Mouse (Mus musculus) embryonic facial prominence, embryonic 11.5 days (tissue): Measurements from ENCODE around the gene Olfr640. TPM values are rescaled to one million over a fixed set of nuclear protein-coding genes. Genes with fewer than 3 reads are reported as not detected.

Experiments
- polyA plus RNA-seq: library from polyadenylated mRNA; unstranded; fragments of >200 nt; fragmentation: Nextera tagmentation; extraction: Ambion mirVana; gene quantifications from 2 replicates; pipeline ENCODE4 v1.2.1, GENCODE M21; 2014

The Olfr640 gene
- polyA plus RNA-seq, 1 experiment from 2014 or later = not detected

Other genes with a start within 250 kb of the Olfr640 start
- not detected in 2 replicates for gene Olfr68, start 245.9 kb downstream of the Olfr640 start, polyA plus RNA-seq
- not detected in 2 replicates for gene Olfr67, start 233.8 kb downstream of the Olfr640 start, polyA plus RNA-seq
- gene Hbb-bt, start 211.6 kb downstream of the Olfr640 start, polyA plus RNA-seq = 629 and 683 TPM in 2 replicates
- 224 and 252 TPM in 2 replicates for gene Hbb-bs, start 197.5 kb downstream of the Olfr640 start, polyA plus RNA-seq
- gene Hbb-bh2, start 185.1 kb downstream of the Olfr640 start, polyA plus RNA-seq = not detected in 2 replicates
- 2,335 TPM in 2 replicates for gene Hbb-bh1, start 182.4 kb downstream of the Olfr640 start, polyA plus RNA-seq
- 9,508 and 10,275 TPM in 2 replicates for gene Hbb-y, start 172.4 kb downstream of the Olfr640 start, polyA plus RNA-seq
- not detected in 2 replicates for gene Olfr66, start 139.3 kb downstream of the Olfr640 start, polyA plus RNA-seq
- gene Olfr64, start 131.1 kb downstream of the Olfr640 start, polyA plus RNA-seq = not detected in 2 replicates
- gene Olfr65, start 122.1 kb downstream of the Olfr640 start, polyA plus RNA-seq = not detected in 2 replicates
- gene Olfr631, start 96.7 kb downstream of the Olfr640 start, polyA plus RNA-seq = not detected in 2 replicates
- not detected in 2 replicates for gene Olfr632, start 91.2 kb downstream of the Olfr640 start, polyA plus RNA-seq
- not detected in 2 replicates for gene Olfr633, start 81.1 kb downstream of the Olfr640 start, polyA plus RNA-seq
- not detected in 2 replicates for gene Olfr635, start 54.4 kb downstream of the Olfr640 start, polyA plus RNA-seq
- not detected in 2 replicates for gene Olfr638, start 26.8 kb downstream of the Olfr640 start, polyA plus RNA-seq
- gene Olfr639, start 8.3 kb downstream of the Olfr640 start, polyA plus RNA-seq = not detected in 2 replicates
- not detected in 2 replicates for gene Olfr641, start 9.9 kb upstream of the Olfr640 start, polyA plus RNA-seq
- not detected in 2 replicates for gene Olfr642, start 27.1 kb upstream of the Olfr640 start, polyA plus RNA-seq
- gene 4930516K23Rik, start 35.9 kb upstream of the Olfr640 start, polyA plus RNA-seq = not detected in 2 replicates
- gene Olfr644, start 46.3 kb upstream of the Olfr640 start, polyA plus RNA-seq = not detected in 2 replicates
- not detected in 2 replicates for gene Olfr645, start 59.9 kb upstream of the Olfr640 start, polyA plus RNA-seq
- gene Olfr646, start 79.3 kb upstream of the Olfr640 start, polyA plus RNA-seq = not detected in 2 replicates
- gene Ubqln5, start 104.3 kb upstream of the Olfr640 start, polyA plus RNA-seq = not detected in 2 replicates
- gene Olfr643, start 111.8 kb upstream of the Olfr640 start, polyA plus RNA-seq = not detected in 2 replicates
- not detected in 2 replicates for gene Ubqln3, start 117.7 kb upstream of the Olfr640 start, polyA plus RNA-seq
- gene Ubqlnl, start 125.0 kb upstream of the Olfr640 start, polyA plus RNA-seq = not detected in 2 replicates
- not detected in 2 replicates for gene Olfm5, start 139.3 kb upstream of the Olfr640 start, polyA plus RNA-seq
- 0.15 and 0.27 TPM in 2 replicates for gene Olfr648, start 157.8 kb upstream of the Olfr640 start, polyA plus RNA-seq
- gene Olfr649, start 170.4 kb upstream of the Olfr640 start, polyA plus RNA-seq = not detected in 2 replicates
- gene Trim6, start 193.2 kb upstream of the Olfr640 start, polyA plus RNA-seq = 2.9 and 3.5 TPM in 2 replicates
- gene Trim34a, start 218.9 kb upstream of the Olfr640 start, polyA plus RNA-seq = 0.83 and 0.98 TPM in 2 replicates